Mouse (Mus musculus): Measurements from ENCODE around the gene Ntf5.

Gene Ntf5

DNA sequence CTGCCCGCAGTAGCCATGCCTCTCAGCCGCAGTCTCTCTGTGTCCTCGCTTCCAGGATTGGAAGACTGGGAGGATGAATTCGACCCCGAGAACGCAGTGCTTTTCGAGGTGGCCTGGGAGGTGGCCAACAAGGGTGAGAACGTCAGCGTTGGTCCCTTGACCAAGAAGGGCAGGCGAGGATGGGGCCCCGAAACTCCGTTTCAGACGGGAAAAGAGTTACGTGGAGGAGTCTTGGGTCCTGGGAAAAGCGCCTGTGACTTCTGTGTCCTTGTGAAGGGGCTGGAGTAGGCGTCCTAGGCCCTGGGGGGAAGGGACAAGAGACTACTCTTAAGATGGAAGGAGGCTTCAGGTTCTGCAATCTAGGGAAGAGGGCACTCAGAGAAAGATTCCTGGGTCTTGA, 21.5 kb downstream of the Ntf5 start:
- peak; percentile 45 for DNase-seq (ENCODE audit: low read depth)

DNA sequence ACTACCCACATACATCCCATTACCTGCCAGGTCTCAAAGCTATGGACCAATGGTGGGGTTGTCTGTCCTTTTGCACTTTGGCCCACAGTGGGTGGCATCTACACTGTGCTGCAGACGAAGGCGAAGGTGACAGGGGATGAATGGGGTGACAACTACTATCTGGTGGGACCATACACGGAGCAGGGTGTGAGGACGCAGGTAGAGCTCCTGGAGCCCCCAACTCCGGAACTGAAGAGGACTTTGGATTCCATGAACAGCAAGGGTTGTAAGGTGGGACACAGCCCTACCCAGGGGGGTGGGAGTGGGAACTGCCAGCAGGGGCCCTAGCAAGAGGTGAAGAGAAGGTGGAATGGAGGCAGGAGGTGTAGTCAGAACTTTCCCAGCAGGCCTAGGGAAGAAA, 22.9 kb downstream of the Ntf5 start:
- DNase-seq (ENCODE audit: low read depth): no peak

DNA sequence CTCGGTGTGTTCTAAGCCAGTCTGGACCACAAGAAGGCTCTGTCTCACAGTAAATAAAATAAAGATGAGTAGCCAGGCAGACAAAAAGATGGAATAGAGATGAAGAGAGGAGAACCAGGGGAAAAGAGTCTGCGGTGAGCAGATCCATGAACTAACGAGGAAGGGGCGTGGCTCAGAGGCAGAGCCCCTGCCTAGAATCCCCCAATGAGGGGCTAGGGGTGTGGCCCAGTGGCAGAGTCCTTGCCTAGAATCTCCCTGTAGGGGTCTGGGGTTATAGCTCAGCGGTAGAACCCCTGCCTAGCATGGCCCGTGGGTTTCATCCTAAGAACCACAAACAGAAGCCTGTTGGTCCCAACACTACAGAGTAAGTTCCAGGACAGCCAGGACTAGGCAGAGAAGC, 23.6 kb downstream of the Ntf5 start:
- no peak for DNase-seq (ENCODE audit: low read depth)

DNA sequence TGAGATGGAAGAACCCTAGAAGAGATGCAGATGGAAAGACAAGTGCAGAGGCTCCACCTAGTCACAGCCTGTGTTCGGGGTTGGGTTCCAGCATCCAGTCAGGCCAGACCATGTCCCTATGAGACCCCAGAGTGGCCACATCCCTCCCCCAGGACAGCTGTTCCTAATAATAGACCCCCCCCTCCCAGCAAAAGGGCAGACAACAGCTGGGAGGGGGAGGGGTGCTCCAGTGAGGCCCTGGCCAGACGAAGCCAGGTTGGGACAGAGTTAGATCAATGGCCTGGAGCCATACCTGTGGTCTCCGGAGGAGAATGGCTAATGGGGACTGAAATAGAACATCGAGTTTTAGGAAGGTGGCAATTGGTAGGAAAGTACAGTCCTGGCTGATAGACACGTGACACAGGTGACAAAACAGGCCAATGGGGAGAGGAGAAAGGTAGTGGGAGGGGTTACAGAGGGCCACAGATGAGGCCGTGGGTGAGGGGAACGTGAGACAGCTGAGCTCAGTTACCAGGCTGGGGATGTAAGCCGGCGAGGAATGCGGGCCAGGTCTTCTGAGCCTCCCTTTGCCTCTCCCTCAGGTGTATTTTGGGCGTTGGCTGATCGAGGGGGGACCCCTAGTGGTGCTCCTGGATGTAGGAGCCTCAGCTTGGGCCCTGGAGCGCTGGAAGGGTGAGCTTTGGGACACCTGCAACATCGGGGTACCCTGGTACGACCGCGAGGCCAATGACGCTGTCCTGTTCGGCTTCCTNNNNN, 24.2 kb downstream of the Ntf5 start, which contains the start of gene Ruvbl2:
Ruvbl2 (minus strand) TSS at position 576 of the 756 bp plus-strand sequence.
- DNase-seq (ENCODE audit: low read depth): no peak

DNA sequence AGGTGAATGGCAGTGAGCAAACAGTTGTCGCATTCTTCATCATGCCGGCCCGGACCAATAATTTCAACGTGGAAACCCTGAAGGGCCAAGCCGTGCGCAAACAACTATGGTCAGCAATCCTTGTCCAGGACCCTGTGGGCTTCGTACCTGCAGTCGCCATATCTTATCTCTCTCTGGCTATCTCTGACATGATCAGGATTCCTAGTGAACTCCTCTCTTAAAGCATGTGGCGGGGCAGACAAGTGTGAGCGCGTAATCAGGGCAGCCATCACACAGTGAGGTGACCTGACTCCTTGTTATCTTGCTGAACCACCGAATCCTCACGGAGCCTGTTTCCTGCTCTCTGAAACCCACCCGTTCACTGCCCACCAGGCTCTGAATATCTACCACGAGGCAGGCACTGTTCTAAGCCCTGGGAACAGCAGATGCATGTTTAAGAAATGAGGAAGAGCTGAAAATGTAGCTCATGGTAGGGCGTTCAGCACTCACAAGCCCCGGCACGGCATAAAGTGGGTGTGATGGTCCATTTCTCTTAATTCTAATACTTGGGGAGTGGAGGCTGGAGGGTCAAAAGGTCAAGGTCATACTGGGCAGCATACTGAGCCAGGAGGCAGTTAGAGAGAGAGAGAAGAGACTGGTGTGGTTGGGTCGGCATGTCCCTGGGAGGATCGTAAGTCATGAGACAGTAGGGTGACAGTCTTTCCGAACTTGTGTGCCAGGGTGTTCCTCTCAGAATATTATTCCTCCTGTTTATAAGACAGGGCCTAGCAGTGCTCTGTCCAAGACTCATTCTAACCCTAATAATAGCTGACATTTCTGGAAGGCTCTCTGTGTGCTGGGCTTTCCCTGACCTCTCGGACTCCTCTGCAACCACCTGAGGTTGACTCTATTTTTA, 30.3 kb downstream of the Ntf5 start:
- no peak for DNase-seq (ENCODE audit: low read depth)

DNA sequence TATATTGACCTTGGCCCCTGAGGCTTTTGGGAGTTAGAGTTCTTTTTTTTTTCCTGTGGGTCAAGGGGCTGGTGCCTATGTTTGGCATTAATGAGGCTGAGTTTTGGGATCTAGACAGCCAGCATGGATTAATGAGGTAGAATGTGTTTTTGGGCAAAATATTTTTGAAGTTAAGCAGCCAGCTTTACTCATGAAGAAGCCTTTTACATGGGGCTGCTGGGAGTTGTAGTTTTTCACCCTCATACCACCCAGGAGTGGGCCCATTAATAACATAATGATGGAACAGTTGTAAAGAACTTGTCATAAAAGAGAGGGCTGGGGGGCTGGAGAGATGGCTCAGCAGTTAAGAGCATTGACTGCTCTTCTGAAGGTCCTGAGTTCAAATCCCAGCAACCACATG, 33.1 kb downstream of the Ntf5 start:
- no peak for DNase-seq (ENCODE audit: low read depth)

DNA sequence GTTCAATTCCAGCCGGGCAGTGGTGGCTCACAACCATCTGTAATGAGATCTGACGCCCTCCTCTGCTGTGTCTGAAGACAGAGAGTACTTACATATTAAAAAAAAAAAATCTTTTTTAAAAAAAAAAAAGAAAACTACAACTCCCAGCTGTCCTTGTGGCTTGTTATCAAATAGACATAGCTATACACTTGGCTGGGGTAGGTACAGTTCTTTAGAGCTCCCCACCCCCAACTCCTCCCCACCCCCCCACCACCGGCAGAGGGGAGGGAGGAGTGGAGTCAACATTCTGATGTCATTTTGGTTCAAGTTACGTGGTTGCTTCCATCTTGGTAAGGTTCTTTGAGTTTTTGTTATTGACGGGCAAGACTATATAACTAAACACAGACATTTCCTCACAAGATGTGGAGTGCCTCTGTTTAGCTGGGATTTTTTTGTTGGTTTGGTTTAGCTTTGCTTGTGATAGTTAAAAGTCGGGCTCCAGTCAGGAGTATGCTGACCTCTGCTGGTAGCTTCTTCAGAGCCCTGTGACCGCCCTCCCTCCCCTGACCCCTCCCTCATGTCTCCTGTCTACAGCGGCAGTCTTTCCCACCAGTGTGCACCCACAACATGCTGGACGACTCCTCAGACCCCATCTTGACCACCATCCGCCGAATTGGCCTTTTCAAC, 34.0 kb downstream of the Ntf5 start:
- peak; percentile 60 for DNase-seq (ENCODE audit: low read depth)

DNA sequence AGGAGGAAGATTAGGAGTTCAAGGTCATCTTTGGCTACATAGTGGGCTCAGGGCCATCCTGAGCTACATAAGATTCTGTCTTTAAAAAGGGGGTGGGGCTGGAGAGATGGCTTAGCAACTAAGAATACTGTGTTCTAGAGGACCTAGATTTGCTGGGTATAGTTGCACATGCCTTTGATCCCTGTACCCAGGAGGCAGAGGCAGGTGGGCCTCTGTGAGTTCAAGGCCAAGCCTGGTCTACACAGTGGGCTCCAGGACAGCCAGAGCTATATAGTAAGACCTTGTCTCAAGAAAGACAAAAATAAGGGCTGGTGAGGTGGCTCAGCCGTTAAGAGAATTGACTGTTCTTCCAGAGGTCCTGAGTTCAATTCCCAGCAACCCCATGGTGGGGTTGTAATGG, 36.5 kb downstream of the Ntf5 start:
- no peak for DNase-seq (ENCODE audit: low read depth)

DNA sequence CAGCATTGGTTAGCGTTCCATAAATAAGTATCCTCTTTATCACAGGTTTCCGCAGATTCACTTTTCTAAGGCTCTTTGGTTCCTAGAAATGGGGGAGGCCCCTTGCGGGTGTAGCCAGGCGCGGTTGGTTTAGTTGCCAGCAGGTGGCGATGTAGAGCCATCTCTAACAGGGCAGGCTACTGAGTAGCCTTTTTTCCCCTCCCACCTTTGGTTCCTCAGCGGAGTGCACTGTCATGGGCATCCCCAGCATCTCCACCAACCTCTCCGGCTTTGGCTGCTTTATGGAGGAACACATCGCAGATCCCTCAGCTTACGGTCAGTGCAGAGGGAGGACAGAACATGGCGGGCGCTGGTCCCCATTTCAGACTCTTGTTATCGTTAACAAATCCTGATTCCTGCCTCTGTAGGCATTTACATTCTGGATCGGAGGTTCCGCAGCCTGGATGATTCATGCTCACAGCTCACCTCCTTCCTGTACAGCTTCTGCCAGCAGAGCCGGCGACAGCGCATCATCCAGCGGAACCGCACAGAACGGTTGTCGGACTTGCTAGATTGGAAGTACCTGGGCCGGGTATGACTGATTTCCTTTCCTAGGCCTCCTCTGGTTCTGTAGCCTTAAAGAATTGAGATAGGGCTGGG, 38.0 kb downstream of the Ntf5 start:
- peak; percentile 87 for DNase-seq (ENCODE audit: low read depth)

DNA sequence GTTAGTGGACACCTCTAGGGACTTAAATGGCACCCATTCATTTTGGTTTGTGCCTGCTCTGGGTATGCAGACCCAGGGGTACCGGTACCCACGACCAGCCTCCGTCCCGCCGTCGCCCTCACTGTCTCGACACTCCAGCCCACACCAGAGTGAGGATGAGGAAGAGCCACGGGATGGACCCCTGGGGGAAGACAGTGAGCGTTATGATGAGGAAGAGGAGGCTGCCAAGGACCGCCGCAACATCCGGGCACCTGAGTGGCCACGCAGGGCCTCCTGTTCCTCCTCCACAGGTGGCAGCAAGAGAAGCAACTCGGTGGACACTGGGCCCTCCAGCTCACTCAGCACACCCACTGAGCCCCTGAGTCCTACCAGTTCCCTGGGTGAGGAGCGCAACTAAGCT, 41.5 kb downstream of the Ntf5 start:
- DNase-seq (ENCODE audit: low read depth): no peak

DNA sequence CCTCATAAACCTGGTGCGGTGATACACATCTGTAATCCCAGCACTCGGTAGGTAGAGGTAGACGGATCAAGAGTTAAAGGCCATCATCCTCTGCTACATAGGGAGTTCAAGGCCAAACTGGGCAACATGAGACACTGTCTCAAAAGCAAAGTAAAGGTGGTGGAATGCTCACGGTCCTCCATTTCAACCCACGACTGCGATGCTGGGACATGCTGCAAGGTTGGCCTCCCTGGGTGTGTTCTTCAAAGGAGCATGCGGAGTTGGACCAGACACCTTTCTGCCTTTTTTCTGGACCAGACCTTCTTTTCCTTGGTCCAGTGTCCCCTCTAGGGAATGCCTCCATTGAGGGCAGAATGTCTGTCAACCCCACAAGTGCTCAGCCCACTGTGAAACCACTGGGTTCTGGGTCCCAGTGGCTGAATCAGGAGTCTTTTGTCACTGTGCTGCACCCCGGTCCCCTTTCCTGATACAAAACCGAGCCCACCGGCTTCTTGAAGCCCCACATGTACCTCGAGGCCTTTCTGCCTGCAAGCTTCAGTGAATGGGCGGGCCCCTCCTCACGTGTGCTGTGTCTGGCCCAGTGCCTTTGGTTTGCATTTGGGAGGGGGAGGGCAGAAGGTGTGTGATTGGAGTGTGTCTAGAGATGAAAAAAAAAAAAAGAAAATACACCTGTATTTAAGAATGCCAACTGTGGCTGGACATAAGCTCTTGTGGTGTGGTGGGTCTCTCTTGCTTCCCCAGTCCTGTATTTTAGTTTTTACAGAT, 42.6 kb downstream of the Ntf5 start:
- peak; percentile 38 for DNase-seq (ENCODE audit: low read depth)

DNA sequence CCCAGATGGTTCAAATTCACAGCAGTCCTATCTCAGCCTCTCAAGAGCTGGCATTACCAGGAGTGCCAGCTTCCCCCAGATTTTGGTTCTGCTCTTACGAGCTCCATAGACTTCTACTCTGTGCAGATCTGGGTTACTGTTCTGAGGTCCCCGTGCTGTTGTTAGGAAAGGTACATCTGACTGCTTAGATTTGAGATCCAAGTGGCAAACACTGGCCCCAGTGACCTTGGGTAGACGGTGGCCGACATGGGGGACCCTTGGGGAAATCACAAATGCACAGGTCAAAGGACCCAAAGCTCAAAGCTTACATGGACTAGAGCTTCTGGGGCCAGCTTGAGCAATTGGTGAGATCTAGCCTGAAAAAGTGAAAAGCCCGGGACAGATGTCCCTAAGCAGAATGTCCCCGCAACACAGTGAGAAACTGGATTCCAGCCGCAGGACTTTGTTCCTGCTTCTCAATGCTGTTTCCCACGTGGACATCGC, 43.3 kb downstream of the Ntf5 start:
- peak; percentile 49 for DNase-seq (ENCODE audit: low read depth)

DNA sequence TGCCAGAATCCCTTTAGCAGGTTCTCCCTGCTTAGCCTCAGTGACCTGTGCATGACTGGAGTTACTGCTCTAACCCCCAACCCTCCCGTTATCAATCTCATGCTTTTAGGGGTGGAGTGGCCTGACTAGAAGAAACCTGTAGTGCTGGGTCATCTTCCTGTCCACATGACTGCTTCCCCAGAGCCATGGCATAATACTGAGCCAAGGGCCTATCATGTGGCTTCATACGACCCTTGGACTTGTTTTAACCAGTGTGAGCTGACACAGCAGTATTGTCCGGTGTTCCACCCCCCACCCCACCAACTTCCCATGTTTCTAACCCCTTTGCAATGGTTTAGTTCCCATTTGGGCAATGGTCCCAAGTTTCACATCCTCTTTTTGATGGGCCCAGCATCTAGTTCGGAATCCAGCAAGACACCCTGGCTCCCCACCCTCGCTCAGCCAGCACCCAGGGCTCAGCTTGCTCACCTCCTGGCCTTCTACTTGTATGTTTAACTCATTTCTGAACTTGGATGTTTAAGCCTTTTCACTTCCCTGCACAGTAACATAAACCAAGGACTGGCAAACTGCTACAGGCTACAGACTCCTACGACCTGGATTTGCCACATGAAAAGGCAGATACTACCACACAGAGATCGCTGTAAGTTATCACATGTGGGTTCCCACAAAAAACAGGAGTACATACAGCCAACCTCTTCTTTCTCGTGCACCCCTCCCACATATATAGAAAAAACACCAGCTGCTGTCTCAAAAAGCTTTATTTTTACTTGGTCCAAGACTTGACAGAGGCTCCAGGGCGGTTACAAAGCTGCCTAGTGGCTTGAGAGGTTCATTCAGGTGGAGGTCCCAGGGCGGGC, 43.9 kb downstream of the Ntf5 start:
- DNase-seq (ENCODE audit: low read depth): peak; percentile 73

DNA sequence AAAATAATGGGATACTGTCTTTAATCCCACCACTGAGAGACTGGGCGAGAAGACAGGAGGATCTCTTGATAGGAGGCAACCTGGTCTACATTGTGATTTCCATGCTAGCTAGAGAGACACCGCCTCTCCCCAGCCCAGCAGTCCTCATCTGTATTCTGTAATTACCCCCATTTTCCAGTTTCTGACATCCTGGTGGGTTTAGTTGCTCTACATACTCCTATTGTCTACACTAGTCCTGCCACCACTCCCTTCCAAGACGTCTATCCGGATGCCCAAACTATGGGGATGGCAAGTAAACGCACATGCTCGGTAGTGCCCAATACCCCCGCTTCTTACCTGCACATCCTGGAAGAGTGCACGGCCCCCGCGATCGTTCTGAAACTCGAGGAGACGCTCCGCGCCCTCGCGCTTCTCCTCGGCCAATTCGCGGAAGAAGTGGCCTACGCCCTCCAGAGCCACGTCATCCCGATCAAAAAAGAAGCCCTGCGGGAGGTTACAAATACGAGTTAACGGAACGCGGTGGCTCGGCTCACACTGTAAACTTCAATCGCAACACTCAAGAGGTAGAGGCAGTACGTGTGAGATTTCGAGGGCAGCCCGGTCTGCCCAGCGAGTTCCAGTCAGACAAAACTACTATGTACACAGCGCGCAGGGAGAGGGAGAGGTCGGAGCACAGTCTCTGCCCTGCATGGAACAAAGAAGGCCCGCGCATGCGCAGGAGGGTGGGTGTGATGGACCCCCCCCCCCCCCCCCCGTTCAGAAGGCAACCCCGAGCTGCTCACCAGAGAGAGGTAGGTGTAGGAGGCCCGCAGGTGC, 45.5 kb downstream of the Ntf5 start:
- peak; percentile 86 for DNase-seq (ENCODE audit: low read depth)

DNA sequence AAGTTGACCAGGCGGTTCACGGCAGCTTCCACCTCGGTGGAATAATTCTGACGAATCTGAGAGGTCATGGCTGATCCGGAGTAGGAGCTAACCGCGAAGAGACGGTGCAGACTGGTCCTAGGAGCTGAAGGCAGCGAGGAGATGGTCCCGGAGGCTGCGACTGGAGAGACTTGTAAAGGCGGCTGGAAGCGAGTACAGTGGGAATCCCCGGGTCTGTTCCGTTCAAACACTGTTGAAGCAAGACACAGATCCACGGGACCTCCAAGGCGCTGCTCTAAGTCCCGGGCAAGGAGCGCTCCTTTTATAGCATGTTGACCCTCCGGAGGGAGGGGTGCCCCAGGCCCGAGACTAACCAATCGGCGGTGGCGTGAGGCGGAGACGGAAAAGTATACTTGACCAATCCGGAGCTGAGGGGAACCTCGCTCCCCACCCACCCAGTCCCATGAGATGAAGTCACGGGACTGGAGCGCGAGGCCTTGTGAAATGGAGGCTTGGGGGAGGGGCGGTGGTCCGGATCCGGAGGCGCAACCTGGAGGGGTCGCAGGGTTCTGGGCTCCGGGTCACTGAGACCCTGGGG, 46.2 kb downstream of the Ntf5 start, which contains the start of gene Ftl1:
Ftl1 (minus strand) TSS at position 321 of the 577 bp plus-strand sequence.
- peak; percentile 99 for DNase-seq (ENCODE audit: low read depth)

DNA sequence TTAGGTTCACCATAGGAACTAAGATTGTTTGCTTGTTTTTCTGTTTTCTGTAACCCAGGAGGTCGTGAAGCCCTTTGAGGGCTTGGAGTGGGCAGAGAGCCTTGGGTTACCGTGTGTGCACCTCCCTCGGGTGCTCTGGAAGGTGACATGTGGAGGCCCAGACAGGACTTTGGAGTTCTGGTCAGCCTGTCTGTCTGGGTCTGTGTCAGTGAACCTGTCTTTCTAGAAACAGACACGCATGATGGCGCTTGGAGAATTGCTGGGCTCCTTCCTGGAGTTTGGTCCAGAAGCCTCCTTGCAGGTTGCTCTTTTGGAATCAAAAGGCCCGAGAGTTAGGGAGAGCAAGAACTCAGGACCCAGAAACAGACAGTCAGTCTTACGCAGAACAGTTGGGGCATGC, 46.9 kb downstream of the Ntf5 start:
- DNase-seq (ENCODE audit: low read depth): no peak

DNA sequence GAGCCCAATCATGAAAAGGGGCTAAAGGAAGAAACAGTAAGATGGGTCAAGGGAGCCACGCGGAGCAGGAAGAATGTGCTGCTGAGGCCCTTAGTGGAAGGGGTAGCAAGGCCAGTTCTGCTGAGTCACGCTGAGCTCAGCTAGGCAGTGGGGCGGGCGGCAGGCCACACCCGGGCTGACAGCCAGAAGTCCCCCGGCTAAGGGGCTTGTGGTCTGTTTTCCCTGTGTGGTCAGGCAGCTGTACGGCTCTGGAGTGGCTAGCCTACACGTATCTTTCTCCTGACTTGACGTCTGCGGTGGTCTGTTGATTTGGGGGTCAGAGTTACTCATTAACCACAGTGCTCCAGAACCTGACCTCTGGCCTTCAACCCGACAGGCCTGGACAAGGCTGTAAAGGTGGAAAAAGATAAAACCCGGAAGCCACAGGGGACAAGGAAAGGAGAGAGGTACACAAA, 47.4 kb downstream of the Ntf5 start:
- peak; percentile 96 for DNase-seq (ENCODE audit: low read depth)

DNA sequence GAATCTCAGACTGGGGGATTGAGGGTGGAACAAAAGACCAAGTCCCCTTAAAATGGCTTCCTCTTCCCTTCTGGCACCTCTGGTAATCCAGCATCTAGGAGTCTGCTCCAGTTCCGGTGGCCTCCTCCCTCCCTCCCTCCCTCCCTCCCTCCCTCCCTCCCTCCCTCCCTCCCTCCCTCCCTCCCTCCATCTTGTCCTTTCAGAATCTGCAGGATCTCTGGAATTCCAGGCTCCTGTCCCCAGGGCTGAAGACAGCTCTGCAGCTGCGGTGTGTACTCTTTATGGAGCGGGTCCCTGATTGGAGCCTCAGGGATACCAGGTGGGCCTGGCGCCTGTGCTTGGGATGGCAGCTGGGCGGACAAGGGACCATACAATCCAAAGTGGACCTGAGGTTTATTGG, 47.8 kb downstream of the Ntf5 start:
- DNase-seq (ENCODE audit: low read depth): no peak

DNA sequence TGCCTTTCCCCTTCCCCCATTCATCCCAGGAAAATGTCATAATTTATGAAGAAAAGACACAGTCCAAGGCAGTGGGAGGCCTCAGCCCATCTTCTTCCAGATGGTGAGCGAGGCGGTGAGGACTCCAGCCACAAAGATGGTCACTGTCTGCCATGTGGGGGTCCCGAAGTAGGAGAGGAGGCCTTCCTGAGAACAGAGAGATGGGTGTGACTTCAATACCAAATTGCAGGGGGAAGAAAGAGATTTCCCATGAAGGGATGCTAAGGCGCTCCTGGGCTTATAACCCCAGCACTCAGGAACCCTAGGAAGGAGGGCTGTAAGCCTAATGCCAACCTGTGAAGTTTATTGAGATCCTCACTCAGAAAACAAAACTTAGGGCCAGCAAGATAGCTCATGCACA, 48.3 kb downstream of the Ntf5 start:
- DNase-seq (ENCODE audit: low read depth): no peak
